Mouse (Mus musculus) cerebellum, adult 11-12 months (tissue): ENCODE measurements around the gene Enox1.

Experiments used
- DNase-seq: peaks from one replicate; pipeline ENCODE4 v3.0.0; 2022

Gene Enox1

DNA sequence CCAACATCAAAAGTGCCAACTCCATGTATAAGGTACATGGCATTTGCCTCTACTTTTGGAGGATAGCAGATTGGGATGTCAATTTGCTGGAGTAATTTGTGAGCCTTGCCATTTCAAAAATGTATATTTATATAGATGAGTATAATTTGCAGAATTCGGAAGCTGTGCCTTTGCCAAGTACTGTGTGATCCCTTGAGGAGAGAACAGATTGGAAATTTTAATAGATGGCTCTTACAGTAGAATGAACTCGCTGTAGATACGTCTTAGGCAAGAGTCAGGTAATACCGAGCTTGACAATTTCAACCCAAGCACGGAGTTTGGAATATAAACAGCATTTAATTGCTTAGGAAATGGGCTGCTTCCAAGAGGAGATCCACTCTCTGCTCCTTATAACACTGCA lies 427.9 kb downstream of the Enox1 start:
- no peak for DNase-seq

DNA sequence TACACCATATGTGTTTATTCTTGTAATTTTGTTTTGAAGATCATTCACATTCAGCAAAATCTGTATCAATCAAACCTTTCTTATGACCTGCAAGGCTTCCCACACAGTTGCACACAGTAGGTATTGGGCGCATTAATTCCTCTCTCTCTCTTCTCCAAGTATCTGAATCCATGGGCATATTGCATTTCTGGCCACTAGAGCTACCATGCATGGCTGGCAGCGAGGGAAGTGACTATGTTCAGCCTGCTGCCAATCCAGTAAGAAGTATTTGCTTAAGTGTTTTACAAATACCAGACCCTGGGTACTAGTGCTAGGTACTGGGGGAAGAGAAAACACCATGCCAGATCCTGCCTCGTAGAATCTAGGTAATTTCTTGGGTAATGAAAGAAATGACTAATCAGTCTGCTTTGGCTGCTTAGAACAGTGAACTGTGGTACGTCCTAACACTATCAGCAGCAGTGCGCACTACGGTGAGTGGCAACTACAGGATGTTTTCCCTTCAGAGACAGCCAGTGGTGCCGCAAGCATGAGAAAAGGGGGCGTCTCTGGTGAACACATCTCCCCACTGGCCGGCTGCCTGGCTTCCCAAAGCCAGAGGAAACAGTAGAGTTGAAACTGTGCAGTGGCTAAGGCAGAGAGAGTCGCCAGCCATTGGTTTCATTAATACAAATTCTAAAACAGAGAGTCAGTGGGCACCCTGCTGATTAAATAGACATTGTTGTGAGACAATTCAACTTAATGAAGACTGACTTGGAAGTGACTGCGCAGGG lies 428.7 kb downstream of the Enox1 start:
- DNase-seq, result no peak

DNA sequence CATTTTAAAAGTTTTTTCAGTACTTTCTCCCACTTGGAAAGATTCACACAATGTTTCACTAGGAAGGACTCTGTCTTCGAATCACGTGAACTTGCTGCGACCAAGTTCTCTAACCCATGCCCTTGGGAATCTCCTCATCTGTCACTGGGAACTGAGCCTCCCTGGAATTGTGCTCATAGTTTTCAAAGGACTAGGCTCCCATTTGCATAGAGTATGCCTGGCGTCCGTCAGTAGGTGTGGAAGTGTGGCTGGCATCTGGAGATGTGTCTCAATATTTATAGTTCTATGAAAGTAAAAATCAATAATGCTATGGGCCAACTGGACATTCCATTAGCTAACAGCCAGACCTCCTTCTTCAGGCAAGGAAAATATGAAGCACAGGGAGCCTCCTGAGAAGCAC lies 429.5 kb downstream of the Enox1 start:
- DNase-seq, result no peak

GRCm38 (mm10) chr14:77587182-77587581 lies 430.6 kb downstream of the Enox1 start:
- DNase-seq, result no peak

- DNase-seq, result no peak
Observed at GRCm38 (mm10) chr14:77593136-77593838, 436.7 kb downstream of the Enox1 start.

- DNase-seq, result no peak
Observed at GRCm38 (mm10) chr14:77596216-77597175, 439.9 kb downstream of the Enox1 start.

- no peak for DNase-seq
Observed at GRCm38 (mm10) chr14:77599016-77599704, 442.6 kb downstream of the Enox1 start.

- no peak for DNase-seq
Observed at GRCm38 (mm10) chr14:77600773-77601172, 444.2 kb downstream of the Enox1 start.

DNA sequence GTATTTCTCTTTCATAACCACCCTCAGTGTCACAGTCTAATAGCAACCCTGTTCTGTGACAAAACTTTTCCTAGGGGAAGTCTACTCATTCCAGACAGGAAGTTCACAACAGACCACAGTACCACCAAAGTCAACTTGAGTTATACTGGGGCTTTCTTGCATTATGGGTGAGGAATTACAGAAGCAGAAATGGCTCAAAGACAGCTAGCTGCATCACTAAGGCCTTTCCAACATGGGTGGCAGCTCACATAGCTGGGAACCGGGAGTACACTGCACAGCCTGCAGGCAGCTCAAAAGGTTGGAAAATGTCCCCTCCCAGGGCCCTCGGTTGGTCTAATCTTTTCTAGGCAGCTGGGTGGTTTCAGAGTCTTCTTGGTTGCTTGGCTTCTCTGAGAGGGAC lies 444.9 kb downstream of the Enox1 start:
- no peak for DNase-seq

- peak; percentile 11 for DNase-seq
Observed at GRCm38 (mm10) chr14:77608182-77608839, 451.7 kb downstream of the Enox1 start.

DNA sequence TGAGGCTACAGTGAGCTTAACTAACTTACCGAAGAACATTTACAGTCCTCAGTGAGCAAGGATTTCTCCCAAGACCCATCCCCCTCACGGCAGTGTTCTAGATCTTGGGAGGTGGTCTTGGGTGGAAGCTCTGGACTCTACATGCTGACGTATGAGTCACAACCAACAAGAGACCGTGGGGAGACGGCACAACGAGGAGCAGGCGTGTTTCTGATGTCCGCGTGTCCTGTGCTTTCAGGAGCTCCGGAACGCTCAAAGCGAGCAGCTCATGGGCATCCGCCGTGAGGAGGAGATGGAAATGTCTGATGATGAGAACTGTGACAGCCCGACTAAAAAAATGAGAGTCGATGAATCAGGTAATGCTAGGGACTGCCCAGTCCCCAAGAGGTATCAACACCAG lies 458.6 kb downstream of the Enox1 start:
- no peak for DNase-seq

DNA sequence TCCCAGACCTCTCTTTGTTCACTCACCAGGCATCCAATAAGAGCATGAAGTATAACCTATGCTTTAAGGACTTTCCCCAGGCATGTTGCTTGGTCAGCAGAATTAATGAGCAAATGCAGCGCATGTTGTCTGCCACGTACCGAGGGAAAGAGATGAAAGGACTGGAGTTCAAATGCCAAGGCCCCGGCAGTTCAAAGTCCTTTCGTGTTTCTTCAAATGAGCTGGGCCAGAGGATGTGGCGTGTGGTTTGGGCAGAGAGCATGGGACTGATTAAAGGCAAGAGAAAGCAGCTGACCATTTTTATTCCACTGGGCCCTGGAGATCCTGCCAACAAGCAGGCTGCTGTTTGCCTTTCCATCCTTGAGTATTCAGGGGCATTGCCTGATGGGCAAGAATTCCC lies 460.7 kb downstream of the Enox1 start:
- no peak for DNase-seq

DNA sequence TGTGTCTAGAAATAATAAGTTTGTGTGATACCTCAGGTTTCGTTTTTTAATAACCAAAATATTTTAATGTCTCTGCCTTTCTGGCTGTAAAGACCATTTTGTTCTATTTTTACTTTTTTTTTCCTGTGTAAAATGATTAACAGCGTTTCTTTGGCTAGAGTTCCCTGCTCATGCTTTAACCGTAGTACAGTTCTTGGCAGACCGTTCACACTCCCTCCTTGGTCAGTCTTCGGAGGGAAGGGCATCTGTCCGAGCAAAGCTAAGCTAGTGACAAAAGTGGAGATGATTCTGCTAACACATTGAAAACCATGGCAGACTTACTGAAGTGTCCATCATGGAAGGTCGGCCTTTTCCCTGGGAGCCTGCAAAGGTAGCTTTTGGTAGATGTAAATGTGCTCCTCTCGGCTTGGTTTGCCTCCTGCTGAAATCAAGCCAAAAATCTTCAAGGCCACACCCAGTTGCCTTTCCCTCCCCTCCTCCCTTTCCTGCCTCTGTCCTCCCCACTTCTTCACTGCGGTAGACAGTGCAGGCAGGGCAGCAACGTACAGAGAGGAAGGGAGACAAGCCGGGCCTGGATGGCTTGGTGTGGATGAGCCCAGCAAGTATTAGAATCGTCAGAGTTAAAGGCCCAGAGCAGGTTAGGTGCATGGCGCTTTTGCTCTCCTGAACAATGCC lies 461.7 kb downstream of the Enox1 start:
- DNase-seq, result no peak

DNA sequence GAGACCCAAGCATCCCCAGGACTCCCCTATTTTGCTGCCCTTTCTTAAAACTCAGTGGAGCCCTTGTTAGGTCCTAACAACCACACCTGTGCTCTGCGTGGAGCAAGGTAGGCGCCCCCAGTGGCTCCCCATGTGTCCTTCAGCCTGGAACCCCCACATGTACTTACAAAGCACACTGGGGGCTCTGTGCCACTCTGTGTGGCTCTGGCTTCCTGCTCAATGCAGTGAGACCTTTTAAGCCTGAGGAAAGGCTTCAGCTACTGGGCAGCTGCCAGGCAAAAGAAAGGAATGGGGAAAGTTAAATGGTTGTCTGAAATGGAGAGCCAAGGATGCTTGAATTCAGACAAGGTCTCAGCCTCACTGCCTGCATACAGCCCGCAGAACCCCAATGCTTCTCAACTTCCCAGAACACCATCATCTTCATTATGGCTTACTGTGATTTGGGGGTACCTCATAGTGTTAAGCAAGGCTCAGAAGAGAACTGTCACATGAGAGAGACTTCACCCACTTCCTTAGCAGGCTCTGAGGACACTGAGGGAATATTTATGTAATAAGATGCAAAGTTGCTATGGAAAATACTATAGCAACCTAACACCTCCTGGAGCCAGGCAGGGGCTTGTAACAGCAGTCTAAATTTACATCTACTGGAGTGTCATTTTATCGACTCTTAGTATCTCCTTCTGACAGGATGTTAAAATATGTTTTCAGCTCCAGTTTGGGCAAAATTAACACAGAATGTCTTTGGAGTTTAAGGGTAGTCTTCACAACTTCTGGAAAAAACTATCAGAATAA lies 465.1 kb downstream of the Enox1 start:
- DNase-seq, result no peak

DNA sequence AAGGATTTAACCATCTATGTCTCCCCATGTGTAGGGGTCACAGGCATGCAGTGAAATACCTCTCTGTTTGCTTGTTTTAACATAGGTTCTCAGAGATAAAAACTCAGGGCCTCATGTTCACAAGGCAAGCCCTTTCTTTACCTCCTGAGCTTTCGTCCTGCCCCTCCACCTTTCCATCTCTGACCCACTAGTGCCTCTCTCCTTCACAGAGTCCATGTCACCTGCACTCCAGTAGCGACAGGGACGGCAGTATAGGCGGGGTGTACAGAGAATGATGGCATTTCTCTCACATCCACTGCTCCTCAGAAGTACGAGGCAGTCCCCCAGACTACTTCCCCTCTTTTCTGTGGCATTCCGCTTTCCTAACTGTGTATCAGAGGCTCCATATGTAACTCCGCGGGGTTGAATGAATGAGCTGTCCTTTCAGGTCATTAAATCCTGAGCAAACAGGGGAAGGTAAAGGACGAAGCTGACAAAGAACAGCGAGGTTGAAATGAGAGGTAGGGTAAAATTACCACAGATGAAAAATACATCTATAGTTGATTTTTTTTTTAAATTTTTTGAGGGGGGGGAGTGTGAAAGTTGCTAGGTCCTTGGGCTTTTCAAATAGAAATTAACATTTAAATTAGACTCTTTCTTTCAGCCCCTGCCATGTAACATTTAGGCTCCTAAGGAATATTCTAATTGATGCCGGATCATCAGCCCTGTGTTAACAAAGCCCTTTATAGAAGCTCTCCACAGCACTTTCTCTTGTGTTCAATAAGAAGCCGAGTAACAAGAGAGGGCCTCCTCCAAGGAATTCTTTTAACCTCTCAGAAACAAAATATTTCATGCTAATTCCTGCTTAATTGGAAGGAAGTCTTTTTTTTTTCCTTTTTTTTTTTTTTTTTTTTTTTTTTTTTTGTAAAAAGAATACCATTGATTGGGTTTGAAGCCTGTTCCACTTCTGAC lies 470.3 kb downstream of the Enox1 start:
- DNase-seq, result no peak

DNA sequence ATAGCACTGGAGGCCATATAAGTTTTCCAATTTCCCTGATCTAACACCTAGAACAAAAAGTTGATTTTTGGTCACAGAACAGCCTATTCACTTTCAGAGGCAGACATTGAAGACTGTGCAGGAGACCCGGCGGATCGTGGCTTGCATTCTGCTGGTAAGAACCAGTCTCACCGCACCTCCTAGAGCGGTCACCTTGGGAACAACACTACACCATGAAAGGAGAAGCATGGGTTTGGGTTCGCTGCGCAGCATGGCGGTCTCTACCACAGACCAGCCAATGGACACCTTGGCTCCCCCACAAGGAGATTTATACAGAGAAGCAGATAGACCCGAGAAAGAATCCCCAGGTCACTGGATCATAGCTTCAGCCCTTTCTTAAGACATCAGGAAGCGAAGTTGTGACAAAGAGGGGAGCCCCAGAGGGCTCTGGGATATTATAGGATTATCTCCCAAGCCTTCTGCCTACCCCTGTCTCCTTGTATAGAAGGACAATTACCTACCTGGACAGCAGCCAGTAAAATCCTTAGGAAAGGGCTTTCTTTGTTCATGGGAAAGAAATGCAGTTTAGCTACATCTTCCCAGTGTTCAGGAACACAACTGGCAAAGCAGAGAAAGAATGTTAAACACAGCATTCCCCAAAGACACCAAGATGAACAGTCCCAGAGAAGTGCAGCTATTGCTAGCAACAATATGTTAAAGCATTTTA lies 476.1 kb downstream of the Enox1 start:
- no peak for DNase-seq

DNA sequence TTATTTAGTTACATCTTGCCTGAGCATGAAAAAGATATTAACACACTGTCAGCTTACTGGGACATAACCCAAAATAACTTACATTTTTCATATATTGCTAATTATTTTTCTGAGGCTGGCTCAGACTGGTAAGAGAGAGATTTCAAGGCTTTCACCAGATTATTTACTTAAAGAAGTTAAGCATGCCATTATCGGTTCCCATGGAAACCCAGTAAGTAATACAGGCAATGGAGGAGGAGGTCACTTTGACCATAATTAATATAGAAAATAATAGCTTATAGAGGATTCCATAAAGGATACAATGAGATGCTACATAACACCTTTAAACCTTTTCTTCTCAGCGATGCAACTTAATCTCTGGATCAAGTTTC lies 476.6 kb downstream of the Enox1 start:
- DNase-seq, result no peak

DNA sequence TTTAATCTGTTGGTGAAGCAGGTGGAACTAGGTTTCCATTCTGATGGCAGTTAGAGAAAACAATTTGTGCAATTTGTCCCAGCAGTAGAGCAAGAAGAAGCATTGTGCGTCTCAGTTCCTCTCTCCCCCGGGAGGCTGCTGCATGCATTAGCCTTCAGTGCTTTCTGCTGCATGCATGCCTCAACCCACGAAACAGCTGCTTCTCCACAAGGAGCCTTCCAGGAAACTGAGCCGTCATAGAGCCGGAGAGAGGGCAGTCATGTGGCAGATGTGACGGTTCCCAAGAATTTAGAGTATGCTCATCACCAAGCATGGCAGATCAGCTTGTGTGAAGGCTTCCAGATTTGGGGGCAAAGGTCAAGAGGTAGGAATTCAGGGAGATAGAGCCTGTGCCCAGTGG lies 480.4 kb downstream of the Enox1 start:
- DNase-seq, result no peak

DNA sequence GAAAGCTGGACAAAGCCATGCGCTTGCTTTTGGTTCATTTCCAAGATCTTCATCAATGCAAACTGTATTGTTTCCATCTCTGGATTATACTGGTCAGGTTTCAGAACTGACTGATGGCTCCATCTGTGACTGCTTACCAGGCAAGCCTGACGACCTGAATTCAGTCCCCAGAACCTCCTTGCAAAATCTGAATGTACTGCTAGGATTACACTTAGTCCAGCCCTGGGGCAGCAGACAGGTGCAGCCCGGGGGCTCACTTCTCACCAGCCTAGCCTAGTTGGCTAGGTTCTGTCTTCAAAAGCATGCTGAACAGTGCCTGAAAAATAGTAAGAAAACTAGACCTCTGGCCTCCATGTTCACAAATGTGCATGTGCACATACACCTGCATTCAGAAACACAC lies 481.6 kb downstream of the Enox1 start:
- no peak for DNase-seq
